Mouse (Mus musculus): ENCODE measurements around the gene 4930402F06Rik.

The 4930402F06Rik gene

GRCm38 (mm10) chr2:35397096-35397495 lies at the start of gene 4930402F06Rik:
Gene 4930402F06Rik (minus strand): TSS chr2:35397175.
- DNase-seq (ENCODE audit: extremely low spot score, low read depth, low spot score) = no peak

GRCm38 (mm10) chr2:35446300-35446699 lies 49.3 kb upstream of the 4930402F06Rik start:
- no peak for DNase-seq (ENCODE audit: extremely low spot score, low read depth, low spot score)

GRCm38 (mm10) chr2:35445610-35446009 lies 48.6 kb upstream of the 4930402F06Rik start:
- no peak for DNase-seq (ENCODE audit: extremely low spot score, low read depth, low spot score)

GRCm38 (mm10) chr2:35444764-35445262 lies 47.8 kb upstream of the 4930402F06Rik start:
- DNase-seq (ENCODE audit: extremely low spot score, low read depth, low spot score) = no peak

- no peak for DNase-seq (ENCODE audit: extremely low spot score, low read depth, low spot score)
These were observed 47.2 kb upstream of the 4930402F06Rik start for GRCm38 (mm10) chr2:35443981-35444763.

- peak; percentile 54 for DNase-seq (ENCODE audit: extremely low spot score, low read depth, low spot score)
These were observed 46.4 kb upstream of the 4930402F06Rik start for GRCm38 (mm10) chr2:35443325-35443724.

GRCm38 (mm10) chr2:35442079-35442478 lies 45.1 kb upstream of the 4930402F06Rik start:
- DNase-seq (ENCODE audit: extremely low spot score, low read depth, low spot score) = no peak

- DNase-seq (ENCODE audit: extremely low spot score, low read depth, low spot score) = no peak
These were observed 44.4 kb upstream of the 4930402F06Rik start for GRCm38 (mm10) chr2:35441419-35441818.

- DNase-seq (ENCODE audit: extremely low spot score, low read depth, low spot score) = no peak
These were observed 43.5 kb upstream of the 4930402F06Rik start for GRCm38 (mm10) chr2:35440480-35440879.

GRCm38 (mm10) chr2:35437796-35438195 lies 40.8 kb upstream of the 4930402F06Rik start:
- no peak for DNase-seq (ENCODE audit: extremely low spot score, low read depth, low spot score)

GRCm38 (mm10) chr2:35434576-35435123 lies 37.7 kb upstream of the 4930402F06Rik start:
- DNase-seq (ENCODE audit: extremely low spot score, low read depth, low spot score) = no peak

- DNase-seq (ENCODE audit: extremely low spot score, low read depth, low spot score) = no peak
These were observed 36.5 kb upstream of the 4930402F06Rik start for GRCm38 (mm10) chr2:35433428-35433827.

- DNase-seq (ENCODE audit: extremely low spot score, low read depth, low spot score) = no peak
These were observed 35.5 kb upstream of the 4930402F06Rik start for GRCm38 (mm10) chr2:35432472-35432871.

GRCm38 (mm10) chr2:35432011-35432410 lies 35.0 kb upstream of the 4930402F06Rik start:
- DNase-seq (ENCODE audit: extremely low spot score, low read depth, low spot score) = no peak

GRCm38 (mm10) chr2:35430806-35431205 lies 33.8 kb upstream of the 4930402F06Rik start:
- DNase-seq (ENCODE audit: extremely low spot score, low read depth, low spot score) = no peak

GRCm38 (mm10) chr2:35428615-35429300 lies 31.8 kb upstream of the 4930402F06Rik start:
- DNase-seq (ENCODE audit: extremely low spot score, low read depth, low spot score) = no peak

- DNase-seq (ENCODE audit: extremely low spot score, low read depth, low spot score) = no peak
These were observed 30.6 kb upstream of the 4930402F06Rik start for GRCm38 (mm10) chr2:35427559-35427958.

GRCm38 (mm10) chr2:35423711-35424339 lies 26.9 kb upstream of the 4930402F06Rik start:
- DNase-seq (ENCODE audit: extremely low spot score, low read depth, low spot score) = no peak

- no peak for DNase-seq (ENCODE audit: extremely low spot score, low read depth, low spot score)
These were observed 25.4 kb upstream of the 4930402F06Rik start for GRCm38 (mm10) chr2:35422384-35422783.

GRCm38 (mm10) chr2:35420681-35421080 lies 23.7 kb upstream of the 4930402F06Rik start:
- DNase-seq (ENCODE audit: extremely low spot score, low read depth, low spot score) = no peak

GRCm38 (mm10) chr2:35419671-35420070 lies 22.7 kb upstream of the 4930402F06Rik start:
- no peak for DNase-seq (ENCODE audit: extremely low spot score, low read depth, low spot score)

Measured in hindlimb bud, embryonic 11.5 days (tissue).